Mouse (Mus musculus): ENCODE measurements at regions not wholly inside any gene's neighbourhood (a gene's known extent, or its start where the extent isn't known, plus 50 kb on each side); places are given as distances from the start of the nearest gene placed in this dataset.
A peak's percentile ranks its signal among the peaks of the same experiment; 100 is the strongest.
"Not testable (repeated sequence)": the region's sequence is repeated elsewhere in the genome, so short reads cannot be mapped to it uniquely, and the experiment has no call there.

DNA sequence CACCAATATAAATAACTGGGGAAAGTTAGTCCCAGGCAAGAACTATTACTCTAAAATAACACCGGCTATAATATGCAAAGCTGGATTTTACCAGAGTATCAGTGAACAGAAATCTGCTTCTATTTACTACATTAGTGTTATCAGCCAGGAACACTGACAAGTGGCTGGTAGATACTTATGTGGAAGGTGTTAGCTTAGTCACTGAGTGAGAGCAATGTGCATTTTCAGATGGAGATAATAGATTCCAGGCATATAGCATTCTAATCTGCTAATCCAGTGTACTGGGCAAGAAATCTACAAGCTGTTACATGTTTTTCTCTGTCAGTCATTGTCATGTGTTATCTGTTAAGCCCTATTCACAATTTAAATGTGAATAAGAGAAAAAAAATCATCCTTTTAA lies 1054.6 kb upstream of the Rag2 start:
- not testable (repeated sequence) for DNase-seq

- not testable (repeated sequence) for DNase-seq
Observed at GRCm38 (mm10) chr2:100590643-100591042, 1033.9 kb upstream of the Rag2 start.

DNA sequence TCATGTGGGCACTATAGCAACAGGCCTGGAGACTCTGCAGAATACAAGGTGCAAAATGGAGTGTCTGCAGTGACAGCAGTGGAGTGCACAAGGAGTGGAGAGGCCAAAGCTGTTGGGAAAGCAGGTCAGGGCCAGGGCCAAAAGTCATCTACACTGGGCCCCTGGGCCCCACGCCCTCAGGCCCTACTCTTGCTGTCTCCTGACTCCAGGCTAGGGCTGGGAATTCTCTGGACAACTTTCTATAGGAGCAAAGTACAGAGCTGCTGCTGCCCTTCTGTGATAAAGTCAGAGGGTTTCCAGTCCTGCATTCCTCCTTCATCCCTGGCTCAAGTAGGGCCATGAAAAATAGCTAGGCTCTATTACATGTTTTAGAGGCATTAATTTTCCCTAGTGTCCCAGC lies 998.3 kb upstream of the Rag2 start:
- not testable (repeated sequence) for DNase-seq

- not testable (repeated sequence) for DNase-seq
Observed at GRCm38 (mm10) chr2:100652742-100653141, 971.8 kb upstream of the Rag2 start.

- DNase-seq, result not testable (repeated sequence)
Observed at GRCm38 (mm10) chr2:100671384-100672039, 953.0 kb upstream of the Rag2 start.

DNA sequence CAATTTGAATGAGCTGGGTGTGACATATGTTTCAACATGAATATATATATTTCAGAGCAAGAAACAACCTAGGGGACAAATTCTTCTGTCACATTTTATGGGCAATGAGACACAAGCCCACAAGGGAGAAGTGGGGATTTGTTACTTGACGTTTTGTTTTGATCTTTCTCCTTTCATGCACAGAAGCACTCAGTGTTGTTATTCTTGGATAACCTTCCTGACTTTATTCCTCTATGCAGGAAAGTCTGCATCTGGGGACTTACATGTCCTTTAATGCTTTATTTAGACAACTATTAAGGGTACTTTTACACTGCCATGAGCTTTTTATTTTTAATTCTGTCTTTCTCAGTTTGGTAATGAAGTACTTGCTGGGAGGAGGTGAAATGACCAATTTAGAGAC lies 916.1 kb upstream of the Rag2 start:
- DNase-seq, result not testable (repeated sequence)

DNA sequence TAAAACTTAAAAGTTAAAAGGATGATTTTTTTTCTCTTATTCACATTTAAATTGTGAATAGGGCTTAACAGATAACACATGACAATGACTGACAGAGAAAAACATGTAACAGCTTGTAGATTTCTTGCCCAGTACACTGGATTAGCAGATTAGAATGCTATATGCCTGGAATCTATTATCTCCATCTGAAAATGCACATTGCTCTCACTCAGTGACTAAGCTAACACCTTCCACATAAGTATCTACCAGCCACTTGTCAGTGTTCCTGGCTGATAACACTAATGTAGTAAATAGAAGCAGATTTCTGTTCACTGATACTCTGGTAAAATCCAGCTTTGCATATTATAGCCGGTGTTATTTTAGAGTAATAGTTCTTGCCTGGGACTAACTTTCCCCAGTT lies 881.2 kb upstream of the Rag2 start:
- not testable (repeated sequence) for DNase-seq

GRCm38 (mm10) chr2:100755033-100755432 lies 869.5 kb upstream of the Rag2 start:
- DNase-seq, result not testable (repeated sequence)

GRCm38 (mm10) chr2:100785392-100785791 lies 839.1 kb upstream of the Rag2 start:
- no peak for DNase-seq

DNA sequence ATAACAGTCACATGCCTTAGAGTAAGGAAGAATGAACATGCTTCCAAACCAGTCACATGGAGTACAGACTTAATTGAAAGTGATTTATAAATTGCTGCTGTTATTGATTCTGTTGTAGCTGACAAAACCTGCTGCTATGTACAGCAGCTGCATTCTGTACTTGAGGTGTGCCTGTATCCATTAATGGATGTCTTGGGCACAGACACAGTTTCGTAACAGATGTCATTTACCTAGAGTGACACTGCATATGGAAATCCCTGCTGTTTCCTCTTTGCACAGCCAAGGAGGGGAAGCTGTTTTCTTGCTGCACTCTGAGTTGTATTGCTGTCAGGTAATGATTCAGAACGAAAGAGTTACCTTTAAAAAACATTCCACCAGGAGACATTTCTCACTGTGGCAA lies 828.9 kb upstream of the Rag2 start:
- DNase-seq, result no peak

- no peak for DNase-seq
Observed at GRCm38 (mm10) chr2:100796830-100797229, 827.7 kb upstream of the Rag2 start.

DNA sequence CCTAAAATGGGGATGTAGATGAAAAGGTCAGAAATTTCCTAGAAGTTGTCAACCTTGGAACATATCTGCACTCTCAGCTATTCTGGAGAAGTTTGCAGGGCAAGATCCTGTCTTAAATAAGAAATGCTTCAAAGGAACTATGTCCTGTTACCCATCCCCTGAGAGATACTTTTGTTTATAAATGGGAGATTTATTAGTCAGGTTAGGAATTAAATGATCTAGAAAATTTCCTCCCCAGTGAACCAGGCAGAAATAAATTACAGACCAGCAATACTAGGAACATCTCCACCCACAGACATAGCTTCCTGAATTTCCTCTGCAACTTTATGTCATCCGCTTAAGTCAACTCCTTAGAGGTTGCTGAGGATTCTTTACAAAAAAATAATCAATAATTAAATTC lies 827.0 kb upstream of the Rag2 start:
- DNase-seq, result no peak

GRCm38 (mm10) chr2:100812546-100812945 lies 812.0 kb upstream of the Rag2 start:
- DNase-seq, result no peak

- no peak for DNase-seq
Observed at GRCm38 (mm10) chr2:100814613-100815258, 809.8 kb upstream of the Rag2 start.

GRCm38 (mm10) chr2:100834056-100834455 lies 790.5 kb upstream of the Rag2 start:
- no peak for DNase-seq

GRCm38 (mm10) chr2:100857772-100858171 lies 766.7 kb upstream of the Rag2 start:
- peak in 1 of 2 experiments; percentile 18 for DNase-seq

DNA sequence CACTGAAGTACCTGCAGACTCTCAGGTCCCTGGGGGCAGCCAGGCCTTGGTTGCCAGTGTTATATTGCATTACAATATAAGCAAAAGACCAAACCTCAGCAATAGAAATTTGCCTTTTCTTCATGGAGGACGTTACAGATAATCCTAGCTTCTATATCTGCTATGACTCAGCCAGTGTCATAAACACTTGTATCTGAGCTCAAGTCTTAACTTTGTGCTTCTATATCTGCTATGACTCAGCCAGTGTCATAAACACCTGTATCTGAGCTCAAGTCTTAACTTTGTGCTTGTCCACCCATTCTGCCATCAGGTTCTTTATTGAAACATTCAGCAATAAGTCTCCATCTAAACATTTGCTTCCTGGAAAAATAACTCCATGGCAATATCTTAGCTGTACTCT lies 759.0 kb upstream of the Rag2 start:
- no peak for DNase-seq

Data from lung, postnatal 4 days (tissue).